Mouse (Mus musculus): ENCODE measurements around the gene Agap1. TPM values are rescaled to one million over a fixed set of nuclear protein-coding genes. Genes with fewer than 3 reads are reported as not detected.

The Agap1 gene
- polyA plus RNA-seq, 1 experiment from 2014 or later: 21.3 TPM

- ATAC-seq (ENCODE audit: insufficient read depth) (no peak), DNase-seq (peak; percentile 70)
- H3K9me3 ChIP-seq (ENCODE audit: low read depth, low read length): no peaks in the 10 kb centered on the region
- 39% methylated on average over 4 of the region's 4 CpGs for WGBS
- no peak for TF ChIP-seq CTCF (IDR thresholded peaks at IDR 0.05; ENCODE audit: low read depth)
- H3K36me3 ChIP-seq (ENCODE audit: insufficient read depth): no peaks in the 10 kb centered on the region
- no peaks in the 10 kb centered on the region for H3K4me1 ChIP-seq (ENCODE audit: insufficient read depth)
- H3K27me3 ChIP-seq (ENCODE audit: insufficient read depth, low read length): no peaks in the 10 kb centered on the region
- H3K9ac ChIP-seq: no peak overlapping the region
- no peak overlapping the region for H3K4me2 ChIP-seq
- no peak overlapping the region for H3K27ac ChIP-seq (ENCODE audit: low read depth)
- no peak overlapping the region for H3K4me3 ChIP-seq (ENCODE audit: low read depth, low read length)
Observed at GRCm38 (mm10) chr1:89421401-89421800, 33.2 kb upstream of the Agap1 start.

- Histone ChIP-seq H3K4me3 (ENCODE audit: low read depth, low read length) (no peak overlapping the region), H3K4me1 (ENCODE audit: insufficient read depth) (no peaks in the 10 kb centered on the region), H3K27me3 (ENCODE audit: insufficient read depth, low read length) (no peaks in the 10 kb centered on the region), H3K4me2 (no peak overlapping the region), H3K27ac (ENCODE audit: low read depth) (no peak overlapping the region), H3K9me3 (ENCODE audit: low read depth, low read length) (no peaks in the 10 kb centered on the region), H3K36me3 (ENCODE audit: insufficient read depth) (no peaks in the 10 kb centered on the region), H3K9ac (no peak overlapping the region)
- ATAC-seq (ENCODE audit: insufficient read depth): no peak
- TF ChIP-seq CTCF (IDR thresholded peaks at IDR 0.05; ENCODE audit: low read depth): no peak
- DNase-seq: peak; percentile 21
- WGBS: 73% methylated on average over 6 of the region's 6 CpGs
Observed at GRCm38 (mm10) chr1:89424563-89424962, 30.0 kb upstream of the Agap1 start.

GRCm38 (mm10) chr1:89426137-89426536 is 28.5 kb upstream of the Agap1 start:
- Histone ChIP-seq H3K4me1 (ENCODE audit: insufficient read depth) (no peaks in the 10 kb centered on the region), H3K9me3 (ENCODE audit: low read depth, low read length) (no peaks in the 10 kb centered on the region), H3K27ac (ENCODE audit: low read depth) (no peak overlapping the region), H3K4me3 (ENCODE audit: low read depth, low read length) (no peak overlapping the region), H3K27me3 (ENCODE audit: insufficient read depth, low read length) (no peaks in the 10 kb centered on the region), H3K4me2 (no peak overlapping the region), H3K9ac (no peak overlapping the region), H3K36me3 (ENCODE audit: insufficient read depth) (no peaks in the 10 kb centered on the region)
- 51% methylated on average over 8 of the region's 8 CpGs for WGBS
- no peak for DNase-seq
- TF ChIP-seq CTCF (IDR thresholded peaks at IDR 0.05; ENCODE audit: low read depth): no peak
- no peak for ATAC-seq (ENCODE audit: insufficient read depth)

GRCm38 (mm10) chr1:89428671-89429070 is 25.9 kb upstream of the Agap1 start:
- no peak for ATAC-seq (ENCODE audit: insufficient read depth)
- Histone ChIP-seq H3K4me1 (ENCODE audit: insufficient read depth) (no peaks in the 10 kb centered on the region), H3K4me2 (no peak overlapping the region), H3K9ac (no peak overlapping the region), H3K27ac (ENCODE audit: low read depth) (no peak overlapping the region), H3K36me3 (ENCODE audit: insufficient read depth) (no peaks in the 10 kb centered on the region), H3K9me3 (ENCODE audit: low read depth, low read length) (no peaks in the 10 kb centered on the region), H3K27me3 (ENCODE audit: insufficient read depth, low read length) (no peaks in the 10 kb centered on the region), H3K4me3 (ENCODE audit: low read depth, low read length) (no peak overlapping the region)
- WGBS: 63% methylated on average over 5 of the region's 5 CpGs
- no peak for DNase-seq
- no peak for TF ChIP-seq CTCF (IDR thresholded peaks at IDR 0.05; ENCODE audit: low read depth)

- ATAC-seq (ENCODE audit: insufficient read depth): no peak
- no peaks in the 10 kb centered on the region for H3K9me3 ChIP-seq (ENCODE audit: low read depth, low read length)
- no peaks in the 10 kb centered on the region for H3K4me1 ChIP-seq (ENCODE audit: insufficient read depth)
- no peak overlapping the region for H3K4me3 ChIP-seq (ENCODE audit: low read depth, low read length)
- H3K9ac ChIP-seq: no peak overlapping the region
- H3K4me2 ChIP-seq: no peak overlapping the region
- H3K27ac ChIP-seq (ENCODE audit: low read depth): no peak overlapping the region
- DNase-seq: no peak
- TF ChIP-seq CTCF (IDR thresholded peaks at IDR 0.05; ENCODE audit: low read depth): no peak
- no peaks in the 10 kb centered on the region for H3K27me3 ChIP-seq (ENCODE audit: insufficient read depth, low read length)
- WGBS: 77% methylated on average over 11 of the region's 11 CpGs
- no peaks in the 10 kb centered on the region for H3K36me3 ChIP-seq (ENCODE audit: insufficient read depth)
Observed at GRCm38 (mm10) chr1:89429946-89430640, 24.5 kb upstream of the Agap1 start.

- Histone ChIP-seq H3K4me2 (no peak overlapping the region), H3K4me1 (ENCODE audit: insufficient read depth) (no peaks in the 10 kb centered on the region), H3K27me3 (ENCODE audit: insufficient read depth, low read length) (no peaks in the 10 kb centered on the region), H3K4me3 (ENCODE audit: low read depth, low read length) (no peak overlapping the region), H3K27ac (ENCODE audit: low read depth) (no peak overlapping the region), H3K9me3 (ENCODE audit: low read depth, low read length) (no peaks in the 10 kb centered on the region), H3K9ac (no peak overlapping the region), H3K36me3 (ENCODE audit: insufficient read depth) (no peaks in the 10 kb centered on the region)
- DNase-seq (no peak), ATAC-seq (ENCODE audit: insufficient read depth) (no peak)
- WGBS: 47% methylated on average over 6 of the region's 6 CpGs
- no peak for TF ChIP-seq CTCF (IDR thresholded peaks at IDR 0.05; ENCODE audit: low read depth)
Observed at GRCm38 (mm10) chr1:89439351-89439750, 15.3 kb upstream of the Agap1 start.

GRCm38 (mm10) chr1:89441236-89441897 is 13.2 kb upstream of the Agap1 start:
- Histone ChIP-seq H3K9me3 (ENCODE audit: low read depth, low read length) (no peaks in the 10 kb centered on the region), H3K4me3 (ENCODE audit: low read depth, low read length) (no peak overlapping the region), H3K4me2 (no peak overlapping the region), H3K4me1 (ENCODE audit: insufficient read depth) (no peaks in the 10 kb centered on the region), H3K9ac (no peak overlapping the region), H3K27ac (ENCODE audit: low read depth) (no peak overlapping the region), H3K36me3 (ENCODE audit: insufficient read depth) (no peaks in the 10 kb centered on the region), H3K27me3 (ENCODE audit: insufficient read depth, low read length) (no peaks in the 10 kb centered on the region)
- DNase-seq: no peak
- no peak for ATAC-seq (ENCODE audit: insufficient read depth)
- WGBS: 20% methylated on average over 5 of the region's 5 CpGs
- no peak for TF ChIP-seq CTCF (IDR thresholded peaks at IDR 0.05; ENCODE audit: low read depth)

Data from lung, embryonic 14.5 days (tissue).